Mouse (Mus musculus): ENCODE results near the gene Ino80e. TPM values are rescaled to one million over a fixed set of nuclear protein-coding genes. Genes with fewer than 3 reads are reported as not detected.
A peak's percentile ranks its signal among the peaks of the same experiment; 100 is the strongest.
"Not testable (repeated sequence)": the region's sequence is repeated elsewhere in the genome, so short reads cannot be mapped to it uniquely, and the experiment has no call there.

The Ino80e gene
- total RNA-seq (2022): 10 to 100 TPM; 18.3 to 23.9 (median 21.3) TPM

DNA sequence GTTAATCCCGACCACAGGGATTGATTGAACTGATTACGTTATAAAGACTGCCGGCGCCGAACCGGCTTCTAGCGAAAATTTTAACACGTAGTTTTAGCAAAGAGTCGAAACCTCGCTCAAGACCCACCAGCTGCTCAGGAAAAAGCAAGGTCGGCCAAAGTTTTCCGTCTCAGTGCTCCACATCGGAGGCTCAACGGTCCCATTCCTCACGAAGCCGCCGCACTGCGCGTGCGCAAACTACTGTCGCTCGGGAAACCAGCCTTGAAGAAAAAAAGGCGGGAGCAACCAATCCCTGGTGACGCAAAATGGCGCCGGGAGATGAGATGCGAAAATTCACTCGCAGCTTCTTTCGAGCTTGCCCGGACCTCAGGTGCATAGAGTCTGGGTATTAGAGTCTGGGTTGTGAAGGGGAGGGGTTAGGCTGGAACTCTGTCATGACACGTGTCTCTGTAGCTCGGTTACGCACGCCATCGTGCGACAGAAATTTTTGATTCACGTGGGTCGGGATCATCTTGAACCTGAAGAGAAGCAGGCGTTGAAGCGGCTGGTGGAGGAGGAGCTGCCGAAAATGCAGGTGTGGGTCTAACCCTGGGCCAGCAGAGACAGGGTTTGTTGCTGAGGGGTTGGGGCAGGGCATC is at the start of gene Ino80e:
TSS of gene Ino80e (minus strand) at position 231 of the 638 bp plus-strand sequence.
- DNase-seq (ENCODE audit: low spot score): peak; percentile 94

DNA sequence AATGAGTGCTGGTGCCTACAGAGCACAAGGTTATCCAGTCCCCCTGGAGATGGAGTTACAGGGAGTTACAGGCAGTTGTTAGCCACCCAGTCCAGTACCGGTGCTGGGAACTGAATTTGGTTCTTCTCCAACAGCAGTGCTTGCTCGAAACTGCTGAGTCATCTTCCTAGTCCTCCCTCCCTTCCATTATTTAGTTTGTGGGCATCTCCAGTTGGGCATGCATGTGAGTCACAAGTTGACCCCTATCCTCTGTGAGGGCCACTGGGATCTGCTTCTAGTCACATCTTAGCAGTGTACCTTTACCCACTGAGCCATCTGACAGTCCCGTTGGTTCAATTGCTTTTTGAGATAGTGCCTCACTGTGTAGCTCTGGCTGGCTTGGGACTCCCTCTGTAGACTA is 43.4 kb upstream of the Ino80e start:
- DNase-seq (ENCODE audit: low spot score): no peak

- DNase-seq (ENCODE audit: low spot score): not testable (repeated sequence)
These were observed 37.6 kb upstream of the Ino80e start for GRCm38 (mm10) chr7:126899781-126900180.

DNA sequence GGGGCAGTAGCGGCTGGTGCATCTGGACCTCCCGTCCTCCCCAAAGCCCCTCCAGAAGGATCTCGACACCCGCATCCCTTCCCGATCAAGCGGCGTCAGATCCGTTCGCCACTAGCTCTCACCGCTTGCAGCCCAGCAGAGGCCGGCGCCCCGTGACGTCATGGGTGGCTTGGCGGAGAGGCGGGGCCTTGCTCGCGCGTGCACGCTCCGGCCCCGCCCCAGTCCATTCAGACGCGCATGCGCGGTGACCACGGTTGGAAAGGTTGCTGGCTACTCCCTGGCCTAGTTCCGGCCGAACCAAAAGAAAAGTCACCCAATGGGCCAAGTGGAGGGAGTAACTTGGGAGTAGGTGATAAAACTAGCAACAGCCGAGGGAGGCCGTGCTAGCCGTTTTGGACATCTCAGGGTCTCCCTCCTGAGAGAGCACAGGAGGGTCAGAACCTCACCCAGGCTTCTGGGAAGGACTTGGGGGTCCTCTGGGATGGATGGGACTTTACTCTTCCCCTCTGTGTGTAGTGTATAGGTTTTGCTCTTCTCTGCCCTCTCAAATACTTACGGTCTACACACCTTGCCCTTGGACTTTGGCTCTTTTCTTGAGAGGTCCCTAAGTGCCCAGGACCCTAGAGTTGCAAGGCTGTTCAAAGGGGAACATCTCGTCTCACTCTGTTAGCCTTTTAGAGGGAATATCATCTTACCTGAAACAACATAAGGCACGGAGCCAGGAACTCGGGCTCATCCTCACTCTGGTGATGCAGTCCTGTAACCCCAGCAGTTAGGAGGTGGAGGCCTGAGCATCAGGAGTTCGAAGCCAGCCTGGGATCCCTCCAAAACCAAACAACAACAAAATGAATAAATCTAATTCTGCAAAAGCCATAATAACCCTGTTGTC is 36.2 kb upstream of the Ino80e start:
- DNase-seq (ENCODE audit: low spot score): peak; percentile 96

DNA sequence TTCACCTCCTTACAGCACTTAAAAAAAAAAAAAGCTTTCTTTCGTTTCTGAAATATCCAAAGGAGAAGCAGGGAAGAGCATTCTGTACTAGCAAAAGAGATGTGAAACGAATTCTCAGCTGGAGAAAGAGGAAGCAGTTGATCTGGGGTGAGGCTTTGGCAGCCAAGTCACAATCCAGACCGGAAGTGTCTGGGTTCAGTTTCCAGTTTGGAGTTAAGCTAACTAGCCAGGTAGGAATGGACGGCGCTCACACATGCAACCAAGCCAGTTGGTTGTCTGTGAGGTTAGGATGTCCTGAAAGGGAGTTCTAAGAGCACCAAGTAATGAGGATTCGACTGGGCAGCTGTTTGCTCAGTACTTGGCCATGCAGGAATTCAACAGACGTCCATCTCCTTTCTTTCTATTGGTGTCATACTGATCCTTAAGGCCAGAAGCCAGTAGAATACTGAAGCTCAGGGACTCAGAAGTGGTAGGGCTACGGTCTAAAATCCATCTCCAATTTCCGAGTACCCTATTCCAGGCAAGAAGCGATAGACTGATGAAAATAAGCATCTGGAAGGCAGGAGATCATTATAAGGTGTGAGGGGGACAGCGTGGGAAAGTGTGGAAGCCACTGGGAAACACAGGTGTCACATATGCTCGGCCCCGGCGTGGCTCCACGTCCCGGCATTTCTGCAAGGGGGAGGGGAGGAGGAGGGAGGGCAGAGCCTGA is 35.4 kb upstream of the Ino80e start:
- DNase-seq (ENCODE audit: low spot score): peak; percentile 77

- no peak for DNase-seq (ENCODE audit: low spot score)
These were observed 34.7 kb upstream of the Ino80e start for GRCm38 (mm10) chr7:126896912-126897311.

DNA sequence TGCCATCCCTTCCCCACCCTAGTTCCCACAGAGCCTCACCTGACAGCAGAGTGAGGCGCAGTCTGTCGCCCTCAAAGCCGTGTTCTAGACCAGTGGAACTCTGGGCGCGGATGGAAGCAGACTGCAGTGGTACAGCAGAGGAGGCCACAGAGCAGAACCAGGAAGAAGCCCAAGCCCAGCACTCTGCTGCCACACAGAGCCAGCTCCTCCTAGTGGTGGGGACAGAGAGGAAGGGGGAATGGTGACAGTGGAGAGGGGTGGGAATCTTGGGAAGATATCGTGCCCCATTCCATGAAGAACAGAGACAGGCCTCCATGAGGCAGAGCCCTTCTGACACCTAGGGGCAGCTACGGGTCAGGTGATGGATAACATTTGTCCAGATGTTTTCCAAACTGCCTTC is 26.7 kb upstream of the Ino80e start:
- DNase-seq (ENCODE audit: low spot score): no peak

DNA sequence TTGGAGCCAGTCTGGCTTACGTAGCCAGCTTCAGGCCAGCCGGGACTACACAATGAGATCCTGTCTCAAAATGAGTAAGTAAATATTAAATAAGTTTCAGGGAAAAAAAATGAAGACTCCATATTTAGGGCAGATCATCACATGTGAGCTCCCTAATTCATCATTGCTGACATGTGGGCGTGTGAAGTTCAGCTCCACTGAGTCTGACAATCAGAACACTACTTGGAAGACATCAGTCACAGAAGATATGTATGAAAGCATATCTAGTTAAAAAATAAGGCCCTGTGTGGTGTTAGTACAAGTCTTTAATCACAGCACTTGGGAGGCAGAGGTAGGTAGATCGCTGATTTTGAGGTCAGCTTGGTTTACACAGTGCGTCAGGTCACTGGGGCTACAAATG is 25.1 kb upstream of the Ino80e start:
- no peak for DNase-seq (ENCODE audit: low spot score)

GRCm38 (mm10) chr7:126884286-126885164 is 22.3 kb upstream of the Ino80e start, which contains the start of gene Taok2:
Gene Taok2, minus strand, starts transcription at chr7:126884703.
- DNase-seq (ENCODE audit: low spot score): peak; percentile 98

DNA sequence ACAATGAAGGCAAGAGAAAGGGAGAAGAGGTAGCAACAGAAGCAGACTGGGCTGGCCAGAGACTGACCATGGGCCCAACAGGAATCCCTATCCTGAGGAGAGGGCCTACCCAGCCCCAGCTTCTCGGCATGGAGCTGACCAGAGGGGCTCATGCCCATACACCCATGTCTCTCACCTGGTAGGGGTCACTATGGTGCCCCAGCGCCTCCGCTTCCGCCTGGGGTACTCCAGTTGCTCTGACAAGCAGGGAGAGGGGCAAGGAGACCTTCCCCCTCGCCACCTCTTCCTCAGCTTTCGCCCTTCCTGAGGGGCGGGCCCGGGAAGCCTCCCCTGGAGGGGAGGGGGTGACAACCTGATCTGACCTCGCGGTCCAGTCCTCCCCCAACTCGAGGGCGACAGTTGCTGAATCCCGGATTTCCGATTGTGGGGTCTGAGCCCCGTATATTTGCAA is 21.6 kb upstream of the Ino80e start:
- DNase-seq (ENCODE audit: low spot score): no peak

GRCm38 (mm10) chr7:126881040-126881439 is 18.9 kb upstream of the Ino80e start:
- peak; percentile 70 for DNase-seq (ENCODE audit: low spot score)

- DNase-seq (ENCODE audit: low spot score): no peak
These were observed 15.1 kb upstream of the Ino80e start for GRCm38 (mm10) chr7:126877239-126877638.

DNA sequence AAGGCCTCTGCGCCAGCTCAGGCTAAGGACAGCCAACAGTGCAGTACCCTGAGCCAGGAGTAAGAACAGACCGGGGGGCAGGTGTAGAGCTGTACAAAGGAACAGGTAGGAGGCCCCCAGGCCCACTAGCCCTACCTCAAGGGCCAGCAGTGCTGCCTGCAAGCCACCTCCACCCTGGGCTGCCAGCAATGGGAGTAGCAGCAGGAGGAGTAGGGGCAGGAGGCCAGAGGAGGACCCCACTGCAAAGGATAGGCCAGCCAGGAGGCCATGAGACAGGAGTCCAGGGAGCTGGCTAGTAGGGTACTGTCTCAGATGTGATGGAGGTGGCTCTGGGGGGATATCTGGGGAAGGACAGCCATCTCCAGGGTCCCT is 8.3 kb upstream of the Ino80e start:
- DNase-seq (ENCODE audit: low spot score): no peak

DNA sequence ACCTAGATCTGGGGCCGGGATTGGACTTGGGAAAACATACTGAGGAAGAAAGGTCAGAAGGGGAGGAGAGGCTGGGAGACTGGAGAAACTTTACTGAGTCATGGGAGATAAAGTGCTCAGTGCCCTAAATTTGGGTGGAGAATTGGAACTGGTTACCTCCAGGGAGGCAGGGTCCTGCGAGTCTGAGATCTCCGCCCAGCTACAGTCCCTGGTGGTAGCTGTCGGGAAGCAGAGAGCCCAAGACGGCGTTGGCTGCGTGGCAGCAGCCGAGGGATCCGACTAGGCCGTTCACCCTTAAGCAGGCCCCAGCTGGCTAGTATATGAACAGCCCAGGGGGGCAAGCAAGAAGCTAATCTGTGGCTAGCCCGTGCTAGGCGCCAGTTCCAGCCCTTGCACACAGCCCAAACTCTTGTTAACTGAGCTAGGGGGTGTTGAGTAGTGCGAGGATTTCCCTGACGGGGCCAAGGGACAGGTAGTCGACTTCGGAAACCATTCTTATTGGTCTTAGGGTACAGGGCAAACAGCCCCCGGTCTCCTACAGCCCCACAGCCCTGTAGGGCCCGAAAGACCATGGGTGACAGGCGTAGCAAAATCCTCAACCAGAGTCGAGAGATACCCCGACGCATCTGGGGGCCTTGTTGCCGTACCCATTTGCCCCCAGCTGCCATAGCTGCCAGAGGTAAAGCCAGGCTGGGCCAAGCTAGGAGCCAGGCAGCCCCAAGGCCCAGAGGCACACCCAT is 7.8 kb upstream of the Ino80e start:
- no peak for DNase-seq (ENCODE audit: low spot score)

GRCm38 (mm10) chr7:126868003-126868402 is 5.8 kb upstream of the Ino80e start:
- no peak for DNase-seq (ENCODE audit: low spot score)

DNA sequence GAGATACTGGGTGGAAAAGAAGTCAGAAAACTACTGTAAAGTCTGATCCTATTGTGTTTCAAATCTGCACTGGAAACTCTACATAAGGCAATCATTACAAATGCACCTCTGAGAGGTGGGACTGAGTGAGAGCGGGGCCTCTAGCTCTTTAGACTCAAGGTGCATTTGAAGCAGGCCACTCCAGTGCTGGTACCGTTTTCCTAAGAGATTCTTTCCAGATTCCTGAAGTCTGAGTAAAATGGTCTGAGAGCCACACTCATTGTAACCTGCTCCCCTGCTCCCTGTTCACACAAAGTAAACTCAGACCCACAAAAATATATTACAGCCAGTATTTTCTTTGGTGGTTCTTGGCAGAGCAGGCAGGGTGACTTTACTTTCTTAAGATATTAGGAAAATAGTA is 5.4 kb upstream of the Ino80e start:
- DNase-seq (ENCODE audit: low spot score): no peak

DNA sequence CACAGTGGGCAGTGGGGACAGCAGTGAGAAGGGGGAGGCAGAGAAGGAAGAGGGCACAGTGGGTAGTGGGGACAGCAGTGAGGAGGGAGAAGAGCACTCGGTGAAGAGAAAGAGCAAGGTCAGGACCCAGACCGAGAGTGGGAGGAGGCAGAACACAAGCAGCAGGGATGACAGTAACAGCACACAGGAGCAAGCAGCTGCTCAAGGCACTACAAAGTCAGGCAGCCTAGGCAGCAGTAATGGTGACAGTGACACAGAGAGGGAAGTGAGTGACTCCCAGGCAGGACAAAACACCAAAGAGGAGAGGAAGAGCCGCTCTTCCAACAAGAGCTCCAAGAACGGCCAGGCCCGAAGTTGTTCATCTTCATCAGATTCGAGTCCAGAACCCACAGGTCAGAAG is 1.6 kb upstream of the Ino80e start:
- no peak for DNase-seq (ENCODE audit: low spot score)

DNA sequence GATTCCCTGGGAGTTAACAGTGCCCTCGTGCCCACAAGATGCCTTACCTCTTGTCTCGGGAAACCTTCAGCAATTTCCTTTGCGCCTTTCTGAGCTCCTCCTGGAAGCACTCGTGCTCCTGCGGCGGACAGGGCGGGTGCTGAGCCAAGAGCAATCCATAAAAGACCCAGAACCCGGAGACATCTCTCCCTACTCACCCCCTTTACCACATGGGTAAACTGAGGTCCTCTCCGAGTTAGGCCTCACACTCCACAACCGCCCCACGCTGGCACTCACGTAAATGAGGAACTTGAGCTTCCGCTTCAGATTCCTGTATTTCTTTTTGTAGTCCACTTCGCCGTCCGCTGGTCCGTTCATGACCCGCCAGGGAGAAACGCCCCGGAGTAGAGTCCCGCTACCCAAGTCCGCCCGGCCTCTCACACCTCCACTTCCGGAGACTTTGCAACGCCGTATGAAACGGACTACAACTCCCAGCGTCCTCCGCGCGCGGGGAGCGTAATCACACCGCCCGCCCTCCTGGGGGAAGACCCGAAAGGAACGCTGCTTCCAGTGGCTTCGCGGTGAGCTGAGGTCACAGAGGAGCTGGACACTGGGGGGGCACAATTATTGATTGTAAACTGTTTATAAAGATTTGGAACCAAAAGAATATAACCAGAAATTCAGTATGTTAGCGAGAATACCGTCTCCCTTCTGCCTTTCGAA is 597 bp downstream of the Ino80e start, which contains the start of gene Hirip3:
TSS of gene Hirip3 (plus strand) at position 544 of the 702 bp plus-strand sequence.
- DNase-seq (ENCODE audit: low spot score): peak; percentile 96

DNA sequence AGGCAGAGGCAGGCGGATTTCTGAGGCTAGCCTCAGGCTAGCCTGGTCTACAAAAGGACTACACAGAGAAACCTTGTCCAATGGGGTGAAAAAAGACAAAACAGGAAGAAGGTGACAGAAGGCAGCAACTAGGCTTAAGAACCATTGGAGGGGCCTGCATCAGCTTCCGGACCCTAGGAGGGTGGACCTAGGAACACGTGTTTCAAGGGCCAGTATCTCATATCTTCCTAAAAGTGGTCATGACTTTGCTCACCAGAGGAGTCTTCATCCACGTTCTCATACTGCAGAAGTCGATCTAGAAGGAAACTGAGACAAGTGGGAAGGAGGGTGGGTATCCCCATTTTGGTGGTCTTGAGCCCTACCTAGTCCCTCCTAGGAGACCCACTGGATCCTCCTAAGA is 1.2 kb downstream of the Ino80e start:
- no peak for DNase-seq (ENCODE audit: low spot score)
